Mouse (Mus musculus) liver, embryonic 14.5 days (tissue): Measurements from ENCODE around the gene Vamp1.

Experiments used
- CTCF ChIP-seq: IDR thresholded peaks from 2 replicates; pipeline ENCODE4 v1.5.1; 2016; ENCODE audit warnings: antibody characterized with exemption, low read depth, control low read depth
- EP300 ChIP-seq: IDR thresholded peaks from 2 replicates; pipeline ENCODE4 v1.6.1; 2016; ENCODE audit warnings: antibody characterized with exemption, low read depth

- TF ChIP-seq EP300 (no peak), CTCF (no peak)
Measured at GRCm38 (mm10) chr6:125193390-125193789, 22.0 kb upstream of the Vamp1 start.
